Mouse (Mus musculus) NIH3T3 (cell line): ENCODE measurements at regions not wholly inside any gene's neighbourhood (a gene's known extent, or its start where the extent isn't known, plus 50 kb on each side); places are given as distances from the start of the nearest gene placed in this dataset.

Experiments
- DNase-seq: peaks from one replicate; pipeline ENCODE4 v3.0.0-alpha.2; 2012; ENCODE audit warnings: low read depth

- DNase-seq: no peak
These were observed 91.3 kb downstream of the Tomm20 start for GRCm38 (mm10) chr8:126854121-126855055.

GRCm38 (mm10) chr8:126852663-126853390, 92.8 kb downstream of the Tomm20 start:
- peak; percentile 78 for DNase-seq

GRCm38 (mm10) chr8:126852184-126852583, 93.5 kb downstream of the Tomm20 start:
- DNase-seq: peak; percentile 93

GRCm38 (mm10) chr8:126851780-126852179, 93.9 kb downstream of the Tomm20 start:
- DNase-seq: no peak

- DNase-seq: no peak
These were observed 95.5 kb downstream of the Tomm20 start for GRCm38 (mm10) chr8:126850189-126850535.

DNA sequence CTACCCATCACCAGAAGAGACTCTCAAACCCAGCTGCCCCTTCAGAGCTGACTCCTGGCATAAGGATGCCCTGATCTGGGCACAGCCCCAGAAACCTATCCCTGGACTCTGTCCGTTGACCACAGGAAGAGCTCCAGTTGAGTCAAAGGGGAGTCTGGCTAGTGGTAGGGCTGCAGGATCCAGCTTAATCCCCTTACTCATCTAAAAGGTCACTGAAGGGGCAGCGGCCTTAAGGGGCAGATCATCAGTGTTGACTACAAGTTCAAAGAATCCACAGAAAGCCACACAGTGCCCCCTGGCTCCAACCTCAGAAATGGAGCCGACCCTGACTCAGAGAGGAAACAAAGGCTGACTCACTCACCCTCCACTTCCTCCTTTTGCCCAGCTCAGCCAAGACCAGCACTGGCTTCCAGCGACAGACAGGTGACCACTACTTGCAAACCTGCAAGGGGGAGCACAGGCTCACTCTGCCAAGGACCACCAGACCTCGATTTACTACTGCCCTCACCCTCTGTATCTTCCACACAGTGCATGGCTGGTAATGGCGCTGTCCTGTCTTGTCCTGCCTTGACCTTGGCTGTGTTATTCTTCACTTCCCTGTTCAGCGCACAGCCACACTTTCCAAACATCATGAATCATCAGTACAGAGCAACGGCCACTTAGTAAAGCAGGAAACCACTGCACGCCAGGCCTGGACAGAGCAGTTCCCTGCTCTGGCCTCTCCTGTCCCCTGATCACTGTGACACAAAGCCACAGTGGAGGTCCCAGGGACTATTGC, 96.0 kb downstream of the Tomm20 start:
- peak; percentile 85 for DNase-seq

DNA sequence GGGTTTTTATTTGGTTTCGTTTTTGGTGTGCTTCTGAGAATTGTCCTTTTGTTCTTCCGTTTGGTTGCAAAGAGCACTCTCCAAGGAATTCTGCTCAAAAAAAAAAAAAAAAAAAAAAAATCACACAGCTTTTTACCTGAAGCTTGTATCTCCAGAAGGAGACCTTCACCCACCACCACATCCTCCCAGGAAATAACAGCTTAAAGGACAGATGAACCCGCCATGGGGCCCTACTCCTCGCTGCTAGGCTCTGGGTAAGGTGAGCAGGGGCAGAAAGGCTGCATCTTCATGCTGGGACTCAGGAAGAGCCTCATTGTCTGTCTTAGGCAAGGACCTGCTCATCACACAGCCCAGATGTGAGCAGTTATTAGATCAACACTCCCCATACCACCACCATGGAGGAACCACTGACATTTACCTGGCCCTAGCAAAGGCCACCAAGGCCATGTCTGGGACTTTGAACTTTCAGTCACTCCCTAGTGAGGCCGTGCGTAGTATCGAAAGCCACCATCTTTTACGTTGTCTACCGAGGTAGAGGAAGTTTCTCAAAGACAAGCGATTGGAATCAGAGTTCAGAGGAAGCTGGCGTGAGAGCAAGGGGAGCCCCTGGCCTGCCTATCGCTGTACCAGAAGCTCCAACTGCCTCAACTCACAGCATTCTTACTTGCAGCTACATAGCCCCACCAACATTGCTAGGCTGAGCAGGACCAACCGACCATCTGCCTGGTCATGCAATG, 97.1 kb downstream of the Tomm20 start:
- DNase-seq: no peak

DNA sequence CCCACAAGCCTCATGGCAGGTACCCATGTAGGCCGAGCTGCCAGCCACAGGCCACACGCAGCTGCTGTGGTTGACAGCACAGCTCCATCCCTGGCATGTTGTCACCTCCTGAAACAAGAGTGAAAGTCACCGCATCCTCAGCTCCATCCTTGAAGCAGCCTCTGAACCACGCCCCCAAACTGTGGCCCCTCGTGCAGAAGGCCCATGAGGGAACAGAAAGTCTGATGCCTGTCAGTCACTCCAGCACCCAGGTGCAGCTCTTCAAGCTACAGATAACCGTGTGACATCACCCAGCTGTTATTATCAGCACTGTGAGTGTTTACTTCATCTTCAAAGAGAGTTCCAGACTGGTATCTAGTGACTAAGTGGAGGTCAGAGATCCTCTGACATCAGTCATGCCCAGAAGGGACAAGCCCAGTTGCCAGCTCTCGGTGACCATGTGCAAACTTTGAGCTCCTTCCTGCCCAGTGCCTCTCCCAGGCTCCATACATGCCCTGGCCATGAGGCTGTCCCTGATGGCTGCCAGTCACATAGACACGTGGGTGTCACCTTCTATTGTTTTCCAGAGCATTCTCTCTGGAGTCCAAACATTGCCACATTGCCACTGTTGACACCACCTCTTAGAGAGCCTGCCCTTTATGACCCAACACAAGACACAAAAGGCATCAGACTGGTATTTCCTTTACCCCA, 97.8 kb downstream of the Tomm20 start:
- DNase-seq: no peak

DNA sequence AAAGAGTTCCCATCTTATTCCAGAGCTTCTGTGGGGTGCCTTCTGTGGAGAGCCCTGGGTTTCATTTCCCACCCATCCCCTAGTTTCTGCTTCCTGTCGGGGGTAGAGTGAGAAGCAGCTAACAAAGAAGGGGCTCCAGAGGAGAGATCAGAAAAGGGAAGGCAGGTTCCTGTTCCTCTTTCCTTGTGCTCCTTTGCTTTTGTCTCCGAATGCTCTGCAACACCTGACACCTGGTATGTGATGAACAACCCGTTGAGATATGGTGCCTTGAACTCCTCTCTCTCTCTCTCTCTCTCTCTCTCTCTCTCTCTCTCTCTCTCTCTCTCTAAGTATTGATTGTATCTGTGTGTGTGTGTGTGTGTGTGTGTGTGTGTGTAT, 99.5 kb downstream of the Tomm20 start:
- no peak for DNase-seq

- DNase-seq: no peak
These were observed 100.0 kb downstream of the Tomm20 start for GRCm38 (mm10) chr8:126845530-126846187.

- no peak for DNase-seq
These were observed 101.0 kb downstream of the Tomm20 start for GRCm38 (mm10) chr8:126844627-126845026.

DNA sequence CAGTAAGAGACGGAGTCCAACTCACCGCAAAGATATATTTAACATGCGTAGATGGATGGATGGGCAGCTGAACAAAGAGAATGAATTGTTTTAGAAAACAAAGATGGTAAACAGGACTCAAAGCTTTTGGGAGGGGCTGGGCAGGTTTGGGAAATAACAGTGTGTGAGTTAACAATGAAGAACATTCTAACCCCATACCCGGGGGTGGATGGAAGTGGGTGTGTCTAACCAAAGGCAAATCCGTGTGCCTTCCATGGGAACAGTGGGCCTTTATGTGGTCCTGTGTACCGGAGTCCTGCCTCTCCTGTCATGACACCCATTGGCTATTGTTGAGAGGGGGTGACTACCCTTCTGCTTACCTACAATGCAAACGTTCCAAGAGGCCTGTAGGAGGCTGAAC, 104.5 kb downstream of the Tomm20 start:
- no peak for DNase-seq

GRCm38 (mm10) chr8:126839712-126840355, 105.8 kb downstream of the Tomm20 start:
- DNase-seq: no peak

DNA sequence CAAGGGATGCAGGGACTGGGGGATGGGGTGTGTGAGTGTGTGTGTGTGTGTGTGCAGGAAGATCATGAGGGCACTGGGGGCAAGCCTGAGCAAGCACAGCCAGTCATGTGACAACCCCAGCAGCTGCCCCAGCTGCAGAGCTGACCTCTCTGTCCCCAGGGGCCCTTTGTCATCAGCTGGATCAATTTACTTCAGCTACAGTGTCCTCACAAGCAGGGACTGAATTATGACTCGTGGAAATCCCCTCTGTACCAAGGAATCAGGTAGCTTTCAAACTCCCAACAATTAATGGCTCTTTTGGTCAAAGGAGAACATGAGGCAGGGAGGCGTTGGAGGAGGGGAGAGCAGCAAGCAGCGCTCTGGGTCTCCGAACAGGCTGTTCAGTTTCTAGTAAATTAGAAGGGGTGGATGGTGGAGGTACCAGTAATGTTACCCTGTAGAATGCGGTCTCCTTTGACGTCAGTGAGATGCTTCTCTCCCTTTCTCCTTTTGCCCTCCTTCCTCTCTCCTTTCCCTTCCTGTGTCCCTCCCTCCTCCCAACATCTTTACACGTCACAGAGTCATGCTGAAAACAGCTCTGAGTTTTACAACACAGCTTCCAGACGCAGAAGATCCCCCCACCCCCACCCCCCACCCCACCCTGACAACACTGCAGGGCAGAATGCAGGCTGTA, 106.5 kb downstream of the Tomm20 start:
- DNase-seq: peak; percentile 92

DNA sequence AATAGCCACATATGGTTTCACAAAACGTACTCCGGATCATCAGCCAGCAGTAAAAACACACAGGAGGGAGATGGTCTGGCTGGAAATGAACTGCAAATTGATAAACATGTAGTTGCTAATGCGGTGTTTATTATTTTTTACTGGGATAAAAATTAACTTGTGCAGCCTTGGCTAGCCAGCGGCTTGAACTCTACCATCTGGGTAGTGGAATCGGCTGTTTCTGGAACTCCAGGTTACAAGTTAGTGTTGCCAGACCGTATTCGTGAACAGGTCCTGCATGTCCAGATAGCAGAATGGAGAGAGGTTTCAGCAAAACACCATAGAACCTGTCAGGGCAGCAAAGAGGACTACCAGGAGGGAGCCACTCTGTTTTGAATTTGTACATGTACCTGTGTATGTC, 107.4 kb downstream of the Tomm20 start:
- DNase-seq: no peak

DNA sequence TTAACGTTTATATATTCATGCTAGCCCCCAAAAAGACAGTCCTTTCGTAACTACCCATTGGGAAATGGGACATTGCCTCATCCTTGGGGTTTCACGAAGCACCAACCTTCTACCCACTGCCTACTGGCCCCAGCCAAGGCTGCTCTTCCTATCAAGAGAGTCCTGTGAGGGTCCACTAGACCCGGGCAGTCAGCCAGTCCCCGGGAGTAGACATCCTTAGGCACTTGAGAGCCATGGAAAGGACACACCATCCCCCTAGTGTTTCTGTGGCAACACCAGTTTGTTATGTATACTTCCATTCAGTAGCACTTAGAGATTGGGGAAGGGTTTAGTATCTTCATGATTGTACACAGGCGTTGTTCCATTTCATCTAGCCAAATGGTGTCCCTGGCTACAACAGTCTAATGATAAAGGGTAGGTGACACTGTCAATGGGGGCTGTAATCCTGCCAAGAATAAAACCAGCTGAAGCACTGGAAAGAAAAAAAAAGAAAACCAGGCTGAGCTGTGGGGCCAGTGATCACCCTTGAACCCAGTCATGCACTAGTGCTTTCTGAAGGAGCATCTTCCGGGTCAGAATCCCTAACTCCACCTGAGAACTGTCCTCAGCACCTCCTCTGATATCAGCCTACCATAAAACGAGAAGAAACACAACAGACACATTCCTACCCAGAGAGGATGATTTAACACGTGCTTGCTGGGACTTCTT, 108.2 kb downstream of the Tomm20 start:
- DNase-seq: peak; percentile 21

DNA sequence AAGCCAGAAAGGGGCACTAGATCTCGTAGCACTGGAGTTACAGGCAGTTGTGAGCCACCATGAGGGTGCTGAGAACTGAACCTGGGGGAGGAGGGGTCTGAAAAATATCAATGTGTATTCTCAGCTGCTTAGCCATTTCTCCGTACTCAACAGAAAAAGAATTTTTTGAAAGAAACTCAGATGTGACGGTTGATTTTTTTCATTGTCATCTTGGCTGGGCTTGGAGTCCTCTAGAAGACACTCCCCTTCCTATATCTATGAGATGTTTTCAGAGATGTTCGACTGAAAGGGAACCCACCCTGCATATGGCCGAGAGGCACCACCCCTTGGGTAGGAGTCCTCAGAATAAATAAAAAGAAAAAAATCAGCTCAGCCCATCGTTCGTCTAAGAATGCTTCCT, 110.1 kb downstream of the Tomm20 start:
- DNase-seq: no peak

GRCm38 (mm10) chr8:126833471-126834453, 111.9 kb downstream of the Tomm20 start:
- DNase-seq: peak; percentile 80
